Mouse (Mus musculus): ENCODE measurements around the gene Atg16l2.
A peak's percentile ranks its signal among the peaks of the same experiment; 100 is the strongest.

Atg16l2 gene

DNA sequence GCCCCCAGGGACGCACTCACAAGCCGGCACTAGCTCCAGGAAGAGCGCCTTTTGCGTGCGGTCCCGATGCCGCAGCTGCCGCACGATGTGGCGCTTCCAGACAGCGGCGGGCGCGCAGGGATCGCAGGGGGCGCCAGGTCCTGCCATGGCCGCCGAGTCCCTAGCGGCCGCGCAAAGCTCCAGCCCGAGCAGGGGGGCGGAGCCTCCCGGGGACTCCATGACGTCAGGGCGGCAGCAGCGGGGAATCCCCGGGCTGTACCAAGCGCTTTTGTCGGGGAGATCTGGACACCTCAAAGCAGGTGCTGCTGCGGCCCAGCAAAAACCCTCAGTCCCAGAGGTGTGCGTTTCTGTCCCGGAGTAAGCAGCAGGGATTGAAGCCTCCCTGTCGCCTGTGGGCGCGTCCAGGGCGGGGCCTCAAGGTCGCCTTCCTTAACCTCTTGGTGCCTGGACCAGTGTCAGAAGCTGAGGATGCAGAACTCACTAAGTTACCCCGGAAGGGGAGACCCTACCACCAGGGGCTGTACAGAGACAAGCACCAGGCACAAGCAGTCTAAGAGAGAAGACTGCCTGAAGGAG, at the start of gene Atg16l2:
Gene Atg16l2, minus strand, starts transcription at position 371 of the 576 bp plus-strand sequence.
- DNase-seq (ENCODE audit: low spot score): peak; percentile 91

DNA sequence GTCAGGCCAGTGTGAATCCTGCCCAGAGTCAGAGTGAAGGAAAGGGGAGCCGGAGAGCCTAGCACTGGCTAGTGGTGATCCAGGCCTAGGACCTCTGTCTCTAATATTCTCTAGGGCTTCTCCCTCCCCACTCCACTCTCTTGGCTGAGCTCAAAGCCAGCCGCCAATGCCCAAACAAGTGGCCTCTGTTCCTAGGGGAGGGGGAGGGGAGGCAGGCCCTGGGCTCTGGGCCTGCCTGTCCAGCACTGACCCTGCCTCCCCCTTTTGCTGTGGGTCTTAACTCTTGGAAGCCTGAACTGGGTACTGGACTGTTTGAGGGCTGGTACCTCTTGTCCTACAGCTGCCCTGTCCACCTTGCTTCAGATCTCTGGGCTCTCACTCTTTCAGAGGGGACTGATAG, 47.8 kb upstream of the Atg16l2 start:
- peak; percentile 33 for DNase-seq (ENCODE audit: low spot score)

DNA sequence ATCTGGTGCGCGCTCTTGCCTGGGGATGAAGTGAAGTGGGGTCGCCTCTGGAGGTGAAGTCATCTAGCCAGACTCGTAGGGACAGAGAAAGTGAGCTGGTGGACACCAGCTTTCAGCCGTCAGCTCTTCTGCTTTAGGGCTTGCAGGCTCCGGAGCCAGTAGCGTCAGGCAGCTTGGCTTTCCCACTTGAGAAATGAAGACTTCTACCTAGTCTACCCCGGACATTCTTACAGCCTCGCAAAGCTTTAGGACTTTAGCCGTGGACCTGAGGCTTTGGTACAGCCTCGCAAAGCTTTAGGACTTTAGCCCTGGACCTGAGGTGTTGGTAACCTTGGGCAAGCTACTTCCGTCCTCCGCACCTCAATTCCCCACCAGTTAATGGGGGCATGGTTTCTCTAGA, 46.3 kb upstream of the Atg16l2 start:
- DNase-seq (ENCODE audit: low spot score): peak; percentile 40

DNA sequence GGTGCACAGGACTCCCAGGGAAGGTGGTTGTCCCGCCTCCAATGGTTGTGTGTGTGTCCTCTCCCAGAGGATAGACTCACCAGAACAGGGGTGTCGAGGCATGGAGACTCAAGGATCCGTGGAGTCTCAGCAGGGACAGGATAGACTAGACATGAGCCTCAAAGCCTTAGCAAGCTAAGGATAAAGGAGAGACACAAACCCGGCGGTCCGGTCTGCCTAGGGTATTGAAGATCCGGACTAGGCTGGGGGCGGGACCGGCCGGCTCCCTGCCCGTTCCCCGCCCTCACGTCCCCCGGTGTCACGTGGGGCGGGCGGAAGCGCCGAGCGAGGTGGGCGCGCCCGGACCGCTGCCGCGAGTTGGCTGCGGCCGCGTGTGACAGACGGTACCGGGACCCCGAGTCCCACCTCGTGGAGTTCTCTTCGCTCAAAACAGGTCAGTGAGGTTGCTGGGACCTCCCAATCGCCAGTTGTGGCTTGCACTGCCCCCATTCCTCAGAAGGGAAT, 45.8 kb upstream of the Atg16l2 start, which contains the start of gene Arap1:
Gene Arap1, plus strand, starts transcription at position 301 of the 504 bp plus-strand sequence.
- DNase-seq (ENCODE audit: low spot score): peak; percentile 73

DNA sequence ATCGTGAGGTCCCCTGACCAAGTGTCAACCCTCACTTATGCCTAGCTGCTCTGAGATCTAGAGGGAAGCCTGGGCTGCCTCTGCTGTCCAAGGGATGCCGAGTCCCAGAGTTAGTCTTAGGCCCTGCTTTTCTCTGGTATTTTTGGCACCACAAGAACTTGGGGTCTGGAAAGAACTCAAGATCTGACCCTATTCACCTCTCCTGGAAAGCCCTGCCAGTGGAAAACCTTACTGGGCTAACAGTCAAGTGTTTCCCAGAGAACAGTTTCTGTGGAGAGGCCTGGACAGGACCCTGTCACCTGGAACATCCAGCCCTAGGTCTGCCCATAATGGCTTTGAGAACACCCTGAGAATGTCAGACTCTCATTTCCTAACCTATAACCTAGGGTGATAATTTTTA, 44.9 kb upstream of the Atg16l2 start:
- DNase-seq (ENCODE audit: low spot score): no peak

DNA sequence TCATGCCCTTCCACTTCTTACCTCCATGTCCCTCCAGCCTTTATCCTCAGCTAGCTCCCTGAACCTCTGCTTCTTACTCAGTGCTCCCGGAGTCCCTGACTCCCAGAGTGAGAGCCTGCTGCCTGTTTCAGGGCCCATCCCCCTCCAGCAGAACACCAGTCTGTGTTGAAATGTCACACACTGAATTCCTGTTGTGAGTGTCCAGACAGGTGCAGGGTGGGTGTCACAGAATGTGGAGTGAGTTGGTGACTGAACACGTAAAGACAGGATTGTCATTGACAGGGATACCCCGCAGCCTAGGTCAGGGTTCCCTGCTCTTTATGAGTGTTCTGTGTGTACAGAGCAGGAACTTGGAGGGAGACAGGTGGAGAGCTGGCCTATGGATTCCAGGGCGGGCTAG, 42.8 kb upstream of the Atg16l2 start:
- no peak for DNase-seq (ENCODE audit: low spot score)

DNA sequence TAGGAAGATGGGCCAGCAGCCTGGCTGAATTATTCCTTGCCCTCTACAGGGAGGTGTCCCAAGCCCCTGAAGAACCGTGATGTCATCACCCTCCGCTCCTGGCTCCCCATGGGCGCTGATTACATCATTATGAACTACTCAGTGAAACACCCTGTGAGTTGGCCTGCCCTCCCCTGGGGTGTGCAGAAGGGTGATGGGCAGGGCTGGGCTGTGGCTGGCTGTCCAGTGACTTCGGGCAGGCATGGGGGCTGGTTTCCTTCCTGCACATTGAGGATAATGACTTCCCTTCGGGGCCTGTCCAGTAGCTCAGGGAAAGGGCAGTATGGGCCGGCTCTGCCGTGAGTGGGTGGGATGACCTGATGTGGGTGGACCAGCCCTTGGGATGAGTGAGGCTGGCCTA, 41.1 kb upstream of the Atg16l2 start:
- no peak for DNase-seq (ENCODE audit: low spot score)

DNA sequence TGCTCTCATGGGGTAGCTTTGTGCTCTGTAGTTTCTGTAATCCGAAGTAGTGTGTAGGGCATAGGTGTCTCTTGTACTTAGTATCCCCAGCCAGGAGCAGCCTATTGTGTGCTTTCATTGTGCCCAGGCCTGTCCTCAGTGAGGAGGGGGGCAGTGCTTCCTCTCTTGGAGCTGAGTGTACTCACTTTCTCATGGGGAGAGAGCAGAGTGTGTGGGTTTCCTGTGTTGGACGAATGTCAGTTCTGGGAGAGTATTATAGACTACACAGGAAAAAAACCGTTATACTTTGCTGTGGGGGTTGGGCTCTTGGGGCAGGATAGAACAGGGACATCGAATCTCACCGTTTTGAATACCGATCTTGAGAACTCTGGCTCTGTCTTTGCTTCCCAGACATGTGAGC, 39.4 kb upstream of the Atg16l2 start:
- no peak for DNase-seq (ENCODE audit: low spot score)

DNA sequence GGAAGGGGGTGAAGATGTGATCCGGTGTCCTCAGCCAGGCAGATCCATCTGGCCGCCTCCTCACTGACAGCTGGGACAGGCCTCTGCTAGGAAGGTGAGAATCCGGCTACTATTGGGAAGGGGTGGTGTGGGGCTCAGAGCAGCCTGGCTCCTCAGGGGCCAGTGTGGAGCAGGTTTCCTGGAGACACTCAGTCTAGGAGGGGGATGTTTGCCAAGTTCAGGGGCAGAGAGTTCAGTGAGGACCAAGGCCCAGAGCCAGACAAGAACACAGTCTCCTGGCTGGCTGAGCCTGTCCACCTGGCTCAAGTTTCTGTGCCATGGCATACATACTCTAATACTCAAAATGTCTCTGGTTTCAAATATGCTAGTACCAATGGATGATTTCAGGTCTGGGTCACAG, 35.4 kb upstream of the Atg16l2 start:
- no peak for DNase-seq (ENCODE audit: low spot score)

DNA sequence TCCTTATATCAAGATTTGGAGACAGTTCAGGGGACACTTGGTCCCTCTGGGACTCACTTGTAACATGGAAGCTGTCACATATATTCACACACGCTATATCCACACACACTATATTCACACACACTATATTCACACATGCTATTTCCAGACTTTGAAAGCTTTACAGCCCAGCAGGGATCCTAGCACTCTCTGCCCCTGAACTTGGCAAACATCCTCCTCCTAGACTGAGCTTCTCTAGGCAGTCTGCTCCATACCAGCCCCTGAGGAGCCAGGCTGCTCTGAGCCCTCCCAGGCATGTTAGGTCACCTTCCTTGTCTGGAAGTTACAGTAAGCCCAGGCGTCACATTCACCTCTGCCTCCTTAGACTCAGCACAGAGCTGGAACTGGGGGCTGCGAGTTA, 34.6 kb upstream of the Atg16l2 start:
- no peak for DNase-seq (ENCODE audit: low spot score)

DNA sequence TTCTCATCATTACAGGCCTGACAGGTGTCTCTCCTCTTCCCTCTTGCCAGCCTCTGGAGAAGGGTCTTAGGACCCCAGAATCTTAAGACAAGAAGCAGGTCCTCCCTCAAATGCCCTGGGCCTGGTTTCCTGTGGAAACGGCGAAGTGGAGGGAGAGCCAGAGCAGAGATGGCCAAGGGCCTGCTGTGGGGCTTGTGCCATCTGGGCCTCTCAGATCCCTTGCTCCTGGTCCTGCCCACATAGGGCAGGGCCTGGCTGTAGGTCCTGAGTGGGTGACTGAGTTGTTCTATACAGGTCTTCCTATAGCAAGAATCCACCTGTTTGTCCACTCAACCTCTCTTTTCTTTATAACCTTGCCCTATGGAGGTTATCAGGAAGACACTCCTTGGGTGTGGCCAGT, 33.2 kb upstream of the Atg16l2 start:
- DNase-seq (ENCODE audit: low spot score): no peak

DNA sequence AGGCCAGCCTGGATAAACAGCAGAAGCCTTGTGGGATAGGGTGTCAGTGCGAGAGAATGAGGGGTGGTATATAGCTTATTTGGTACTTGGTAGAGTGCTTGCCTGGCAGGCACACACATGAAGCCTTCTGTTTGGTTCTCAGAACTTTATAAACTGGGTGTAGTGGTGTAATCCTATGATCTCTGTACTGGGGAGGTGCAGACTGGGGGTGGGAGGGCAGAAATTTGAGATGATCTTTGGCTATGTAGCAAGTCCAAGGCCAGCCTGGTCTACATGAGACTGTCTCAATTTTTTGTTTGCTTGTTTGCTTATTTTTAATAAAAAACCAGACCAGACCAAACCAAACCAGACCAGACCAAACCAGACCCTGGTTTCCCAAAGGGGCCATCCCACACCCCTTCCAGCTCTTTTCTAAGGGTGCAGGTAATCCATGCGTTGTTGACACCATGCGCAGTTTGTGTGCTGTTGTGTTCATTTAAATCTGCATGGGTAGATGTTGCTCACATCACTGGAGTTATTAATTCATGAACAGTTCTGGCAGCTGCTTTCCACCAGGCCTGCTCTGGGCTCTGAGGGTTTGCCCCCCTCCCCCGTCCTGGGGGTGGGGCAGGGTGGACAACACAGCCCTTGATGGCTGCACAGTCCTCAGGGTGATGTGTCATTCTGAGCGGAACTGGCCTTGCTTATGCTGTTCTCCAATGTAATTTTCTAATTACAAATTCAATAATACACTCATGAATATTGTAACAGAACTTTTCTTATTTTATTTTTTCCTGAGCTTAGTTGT, 30.2 kb upstream of the Atg16l2 start:
- no peak for DNase-seq (ENCODE audit: low spot score)

DNA sequence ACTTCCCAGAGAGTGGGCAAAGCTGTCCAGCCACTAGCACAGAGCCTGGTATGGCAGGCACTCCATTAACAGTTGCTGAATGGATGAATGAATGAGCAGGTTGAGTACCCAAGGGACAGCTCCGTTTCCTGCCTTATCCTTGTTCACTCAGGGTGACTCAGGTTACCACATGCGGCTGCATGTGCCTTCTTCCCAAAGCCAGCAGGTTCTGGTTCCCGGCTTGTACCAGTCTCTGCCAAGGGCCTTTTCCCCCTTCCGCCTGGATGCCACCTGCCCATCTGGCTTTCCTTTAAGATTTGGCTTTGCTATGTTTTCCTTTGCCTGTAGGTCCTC, 28.8 kb upstream of the Atg16l2 start:
- no peak for DNase-seq (ENCODE audit: low spot score)

DNA sequence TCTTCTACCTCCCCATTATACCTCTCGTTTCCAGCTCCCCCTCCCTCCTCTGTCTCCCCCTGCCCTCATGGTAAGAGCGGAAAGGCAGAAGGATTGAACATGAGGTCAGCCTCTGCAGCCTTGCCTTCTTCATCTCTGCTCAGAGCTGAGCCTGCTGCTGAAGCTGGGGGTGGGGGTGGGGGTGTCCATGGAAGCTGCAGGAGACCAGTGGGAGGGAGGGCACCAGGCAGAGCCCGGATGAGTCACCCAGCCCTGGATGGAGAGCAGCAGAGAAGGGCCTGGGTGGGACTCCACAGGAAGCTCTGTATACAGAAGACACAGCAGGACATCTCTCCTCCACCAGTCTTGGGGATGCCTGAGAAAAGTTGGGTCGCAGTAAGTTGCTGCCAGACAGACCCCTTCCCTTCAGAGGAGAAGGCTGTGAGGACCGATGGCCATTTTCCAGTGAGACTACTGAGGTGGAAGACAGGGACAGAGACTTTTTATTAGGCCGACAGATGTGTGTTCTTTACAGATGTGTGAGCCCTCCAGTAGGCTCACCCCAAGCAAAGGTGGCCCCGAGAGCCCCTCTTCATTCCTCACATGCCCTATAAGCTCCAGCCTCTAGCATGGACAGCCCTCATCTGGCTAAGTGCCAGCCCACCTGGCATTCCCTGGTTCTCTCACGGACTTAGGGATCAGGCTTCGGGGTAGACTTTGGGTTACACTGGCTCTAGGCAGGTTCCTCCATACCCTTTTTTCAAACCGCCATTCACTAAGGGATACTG, 28.2 kb upstream of the Atg16l2 start:
- no peak for DNase-seq (ENCODE audit: low spot score)

DNA sequence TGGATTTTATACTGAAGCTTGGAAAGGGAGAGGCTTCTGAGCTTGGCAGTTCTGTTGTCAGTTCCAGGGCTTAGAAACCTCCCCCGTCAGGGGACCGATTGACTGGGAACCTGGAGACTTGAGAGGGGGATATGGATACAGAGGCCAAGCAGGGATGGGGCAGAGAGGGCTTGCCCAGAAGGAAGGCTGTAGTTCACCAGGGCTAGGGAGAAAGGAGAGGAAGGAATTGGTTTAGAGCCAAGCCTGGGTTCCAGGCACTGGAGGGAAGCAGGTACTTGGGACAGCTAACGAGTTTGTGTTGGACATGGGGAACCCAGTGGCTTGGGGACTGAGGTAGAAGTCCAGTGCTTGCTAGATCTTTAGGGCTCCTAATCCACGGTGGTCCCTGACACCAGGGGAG, 27.6 kb upstream of the Atg16l2 start:
- DNase-seq (ENCODE audit: low spot score): no peak

DNA sequence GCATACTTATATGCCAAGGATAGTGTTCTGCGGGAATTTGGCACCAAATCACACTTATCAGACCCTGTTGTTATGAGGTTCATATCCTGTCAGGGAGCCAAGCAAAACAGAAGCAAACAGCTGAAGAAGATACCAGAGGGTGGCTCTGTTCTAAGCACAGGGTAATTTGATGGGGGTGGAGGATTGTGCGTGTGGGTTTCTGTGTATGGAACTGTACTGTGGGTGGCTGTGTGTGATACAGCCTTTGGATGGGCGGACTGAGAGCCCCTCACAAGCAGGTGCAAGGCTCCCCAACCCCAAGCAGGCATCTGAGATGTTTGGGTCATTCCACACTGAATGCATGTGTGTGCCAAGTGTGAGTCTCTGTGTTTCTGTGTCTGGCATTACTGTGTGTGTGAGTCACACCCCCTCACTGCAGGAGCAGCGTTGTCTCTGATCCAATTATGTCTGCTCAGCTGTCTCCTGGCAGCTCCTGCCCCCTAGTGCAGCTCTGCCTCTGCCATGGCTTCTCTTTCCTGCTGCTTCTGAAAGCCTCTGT, 26.6 kb upstream of the Atg16l2 start:
- no peak for DNase-seq (ENCODE audit: low spot score)

DNA sequence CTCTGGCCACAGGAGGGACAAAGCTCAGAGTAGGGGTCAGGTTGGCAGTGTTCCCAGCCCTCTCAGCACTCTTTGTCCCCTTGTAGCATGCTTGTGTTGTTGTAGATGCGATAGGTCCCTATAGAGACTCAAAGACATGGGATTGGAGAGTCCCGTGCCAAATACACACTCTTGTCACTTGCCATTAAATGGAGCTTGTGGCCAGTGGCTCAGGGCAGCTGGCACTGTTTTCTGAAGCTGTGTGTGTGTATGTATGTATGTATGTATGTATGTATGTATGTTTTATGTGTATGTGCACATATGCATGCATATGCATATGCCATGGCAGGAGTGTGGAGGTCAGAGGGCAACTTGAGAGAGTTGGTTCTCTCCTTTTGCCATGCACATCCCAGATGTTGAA, 25.7 kb upstream of the Atg16l2 start:
- DNase-seq (ENCODE audit: low spot score): no peak

DNA sequence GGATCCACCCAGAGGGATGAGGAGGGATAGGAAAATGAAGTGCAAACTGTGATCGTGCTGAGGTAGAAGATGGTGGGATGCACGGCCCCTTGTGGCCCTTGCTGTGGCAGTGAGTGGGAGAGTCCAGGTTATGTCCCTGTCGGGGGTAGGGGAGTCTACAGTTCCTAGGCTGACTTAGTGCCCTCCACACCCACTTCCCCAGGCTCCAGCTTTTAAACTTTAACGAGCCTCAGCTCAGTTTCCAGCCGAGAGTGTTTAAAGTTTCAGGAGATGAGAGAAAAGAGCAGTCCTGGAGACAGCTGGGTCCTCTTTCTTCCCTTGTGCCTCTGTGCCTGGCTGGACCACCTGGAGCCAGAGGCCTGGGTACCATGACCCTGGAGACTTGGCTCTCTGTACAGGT, 25.2 kb upstream of the Atg16l2 start:
- DNase-seq (ENCODE audit: low spot score): no peak

DNA sequence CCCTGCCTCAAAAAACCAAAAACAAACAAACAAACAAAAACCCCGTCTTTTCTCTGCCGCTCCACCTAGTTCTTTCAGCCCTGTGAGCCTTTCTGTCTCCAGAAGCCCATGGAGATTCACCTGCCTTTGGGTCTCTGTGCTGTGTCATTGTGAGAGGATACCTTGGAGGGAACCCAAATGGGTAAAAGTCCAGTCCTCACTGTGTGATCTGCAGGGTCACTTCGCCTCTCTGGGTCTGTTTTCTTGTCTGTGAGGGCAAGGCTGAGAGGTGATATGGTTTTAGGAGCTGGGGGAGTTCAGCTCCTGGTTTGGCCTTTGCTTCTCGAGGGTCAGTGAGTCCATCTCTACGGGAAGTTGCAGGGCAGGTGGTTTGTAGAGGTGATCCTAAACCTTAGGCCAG, 24.0 kb upstream of the Atg16l2 start:
- DNase-seq (ENCODE audit: low spot score): no peak

DNA sequence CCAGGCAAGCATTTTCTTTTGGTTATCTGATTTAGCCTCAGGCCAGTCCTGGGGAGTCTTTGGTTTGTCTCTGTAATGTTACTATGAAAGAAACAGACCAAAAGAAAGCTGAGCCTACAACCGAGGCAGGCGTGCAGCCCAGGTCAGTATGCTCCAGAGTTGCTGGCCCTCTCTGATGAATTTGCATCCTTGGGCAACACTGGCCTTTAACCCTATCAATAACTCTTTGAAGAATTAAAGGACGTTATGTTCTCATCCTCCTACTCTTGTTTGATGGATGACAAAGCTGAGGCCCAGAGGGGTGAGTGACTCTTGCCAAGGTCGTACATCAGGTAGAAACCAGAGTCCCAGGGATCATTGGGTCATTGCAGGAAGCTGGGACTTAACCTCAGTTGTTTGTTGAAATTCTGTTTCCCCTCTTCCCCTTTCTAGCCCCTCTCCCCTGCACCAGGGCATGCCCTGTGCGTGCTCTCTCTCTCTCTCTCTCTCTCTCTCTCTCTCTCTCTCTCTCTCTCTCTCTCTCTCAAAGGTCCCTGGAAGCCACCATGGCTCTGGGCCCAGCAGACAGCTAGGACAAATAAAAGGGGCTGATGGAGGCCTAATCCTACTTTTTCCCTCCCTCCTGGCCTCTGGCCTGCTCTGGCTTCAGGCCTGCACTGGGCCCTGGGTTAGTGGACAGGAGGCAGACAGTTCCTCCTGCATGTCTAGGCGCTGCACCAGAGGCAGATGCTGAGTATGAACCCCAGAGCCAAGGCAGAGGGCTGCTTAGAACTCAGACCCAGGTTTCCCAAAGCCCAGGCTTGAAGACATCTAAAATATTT, 22.3 kb upstream of the Atg16l2 start:
- no peak for DNase-seq (ENCODE audit: low spot score)

DNA sequence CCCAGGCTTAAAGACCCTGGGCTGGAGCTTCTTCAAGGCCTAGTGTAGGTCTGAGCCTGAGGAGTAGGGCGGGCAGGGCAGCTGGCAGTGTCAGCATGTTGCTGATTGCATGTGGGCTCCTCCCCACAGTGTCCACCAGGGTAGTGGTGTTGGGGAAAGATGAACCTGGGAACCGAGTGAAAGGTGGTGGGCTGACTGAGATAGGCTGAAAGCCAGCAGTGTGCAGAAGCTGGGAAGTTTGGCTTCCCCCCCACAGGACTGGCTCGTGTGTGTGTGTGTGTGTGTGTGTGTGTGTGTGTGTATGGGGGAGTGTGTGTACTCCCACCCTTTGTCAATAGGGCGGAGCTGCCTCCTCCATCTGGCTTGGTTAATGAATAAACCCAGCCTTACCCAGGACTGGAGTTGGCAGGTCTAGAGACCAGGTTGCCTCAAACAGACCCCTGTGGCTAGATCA, 21.1 kb upstream of the Atg16l2 start:
- no peak for DNase-seq (ENCODE audit: low spot score)
